Mouse (Mus musculus): ENCODE measurements around the gene Pla2g3.

Gene Pla2g3

DNA sequence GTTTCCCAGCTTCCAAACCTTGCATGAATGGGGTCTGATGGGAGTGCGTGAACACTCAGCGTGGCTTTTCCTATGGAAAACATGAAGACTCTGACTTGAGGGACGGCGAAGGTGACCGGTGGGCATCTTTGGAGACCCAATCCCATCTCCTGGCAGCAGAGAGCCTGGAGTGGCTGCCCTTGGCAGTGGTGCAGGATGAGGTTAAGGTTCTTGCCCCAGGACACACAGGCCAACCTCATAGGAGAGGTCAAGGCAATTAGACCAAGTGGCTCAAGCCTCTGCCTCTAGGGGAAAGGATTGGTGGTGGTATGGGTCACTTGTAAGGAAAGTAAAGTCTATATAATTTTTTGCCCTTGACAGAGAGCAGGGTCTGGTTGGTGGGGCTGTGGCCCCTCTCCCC, 48.0 kb downstream of the Pla2g3 start:
- in situ Hi-C loops (cut with MboI, MseI) = no loop called here

DNA sequence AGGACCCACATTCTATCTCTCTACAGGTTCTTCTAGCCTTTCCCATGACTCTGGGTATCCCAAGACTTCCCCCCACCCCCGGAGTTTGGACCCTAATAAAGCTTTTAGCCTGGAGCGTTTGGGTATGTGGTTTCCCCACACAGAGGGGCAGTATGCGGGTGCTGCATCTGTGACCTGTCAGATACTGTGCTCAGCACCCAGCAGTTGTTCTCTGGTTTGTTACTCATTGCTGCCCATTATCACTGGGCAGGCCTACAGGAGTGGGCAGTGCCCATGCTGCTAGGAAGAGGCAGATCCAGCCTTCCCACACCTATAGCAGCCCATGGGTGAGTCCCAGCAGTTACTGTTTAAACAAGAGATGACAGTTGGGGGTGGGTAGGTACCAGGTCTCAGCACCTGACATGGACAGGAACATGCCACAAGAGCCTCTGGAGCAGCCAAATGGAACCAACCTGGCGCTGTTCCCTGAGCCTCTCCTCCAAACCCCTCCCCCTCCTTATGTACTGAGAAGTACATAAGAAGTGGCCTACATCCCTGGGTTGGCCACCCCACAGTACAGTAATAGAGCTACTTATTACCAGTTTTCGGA, 48.8 kb downstream of the Pla2g3 start:
- in situ Hi-C loops (cut with MboI, MseI) = no loop called here

DNA sequence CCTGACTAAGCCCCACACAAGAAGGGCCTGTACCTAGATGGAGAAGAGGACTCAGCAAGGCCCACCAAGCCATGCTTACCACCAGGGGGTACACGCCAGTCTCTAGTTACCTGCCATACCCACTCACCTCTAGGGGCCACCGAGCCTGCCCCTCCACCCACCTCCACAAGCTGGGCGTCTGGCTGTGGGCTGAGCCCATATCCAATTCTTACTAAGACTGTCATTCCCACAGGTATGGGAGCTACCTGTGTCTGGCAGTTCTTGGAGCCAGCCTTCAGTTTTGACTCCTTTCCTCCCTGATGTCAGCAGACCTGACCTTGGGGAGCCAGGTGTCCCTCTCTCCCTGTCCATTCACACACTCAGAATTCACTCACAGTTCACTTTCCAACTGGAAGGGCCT, 49.6 kb downstream of the Pla2g3 start:
- in situ Hi-C loops (cut with MboI, MseI) = no loop called here

DNA sequence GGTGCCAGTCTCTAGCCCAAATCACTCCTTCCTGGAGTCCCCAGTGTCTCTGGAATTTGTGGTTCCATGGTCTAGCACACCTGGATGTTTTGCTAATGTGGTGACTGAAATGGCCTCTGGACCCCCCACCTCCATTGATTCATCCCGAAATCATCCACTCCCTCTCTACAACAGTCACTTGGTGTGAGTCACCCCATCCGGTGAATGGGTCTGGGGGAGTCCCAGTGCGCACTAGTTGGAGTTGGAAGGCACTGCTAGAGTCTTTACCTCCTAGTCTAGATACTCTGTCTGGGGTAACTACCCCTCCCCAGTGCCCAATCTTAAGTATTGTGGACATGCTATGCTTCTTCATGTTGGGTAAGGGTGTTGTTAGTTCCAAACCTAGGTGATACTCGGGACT, 50.3 kb downstream of the Pla2g3 start:
- in situ Hi-C loops (cut with MboI, MseI) = no loop called here

DNA sequence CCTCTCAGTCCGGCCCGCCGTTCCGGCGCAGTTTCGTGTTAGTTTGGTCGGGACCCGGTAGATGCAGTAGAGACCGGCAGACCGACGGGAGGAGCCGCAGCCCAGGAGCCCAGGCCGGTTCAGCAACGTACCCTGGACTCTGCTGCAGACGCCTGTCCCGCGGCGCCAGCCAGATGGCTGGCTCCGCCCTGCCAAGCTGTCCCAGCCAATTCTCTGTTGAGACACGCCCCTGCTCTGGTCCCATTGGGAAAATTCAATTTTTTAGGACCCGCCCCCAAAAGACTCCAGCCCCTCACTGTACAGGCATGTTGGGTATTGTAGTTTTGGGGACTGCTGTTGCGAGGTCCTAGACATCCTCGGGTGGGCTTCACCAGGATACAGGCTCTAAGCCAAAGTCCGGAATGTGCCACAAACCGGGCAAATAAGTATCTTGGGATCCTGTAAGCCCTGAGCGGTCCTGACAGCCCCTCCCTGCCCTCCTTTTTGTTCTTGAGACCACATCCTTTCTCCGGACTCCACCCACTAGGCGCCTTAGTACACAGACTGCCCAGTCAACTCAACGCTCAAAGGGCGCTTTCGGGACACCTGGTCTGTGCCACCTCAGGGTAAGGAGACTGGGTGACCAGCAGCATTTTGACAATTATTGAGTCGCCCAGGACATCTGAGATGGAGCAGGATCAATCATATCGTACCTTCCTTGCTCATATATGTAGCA, 51.2 kb downstream of the Pla2g3 start:
- in situ Hi-C loops (cut with MboI, MseI) = no loop called here

DNA sequence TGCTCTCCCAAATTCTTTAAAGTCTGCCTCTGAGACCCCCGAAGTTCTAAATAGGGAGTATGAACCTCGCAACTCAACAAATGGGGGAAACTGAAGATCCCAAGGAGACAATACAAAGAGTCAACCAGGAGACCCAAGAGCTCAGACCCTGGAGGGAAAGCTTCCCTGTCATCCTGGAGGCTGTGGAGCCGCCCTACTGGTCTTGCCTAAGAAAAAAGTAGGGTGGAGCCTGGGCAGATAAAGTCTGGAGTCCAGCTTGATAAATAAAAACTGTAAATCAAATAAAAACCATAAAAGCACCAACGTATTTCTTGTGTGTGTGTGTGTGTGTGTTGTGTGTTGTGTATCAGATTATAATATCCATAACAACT, 51.7 kb downstream of the Pla2g3 start:
- in situ Hi-C loops (cut with MboI, MseI) = no loop called here

DNA sequence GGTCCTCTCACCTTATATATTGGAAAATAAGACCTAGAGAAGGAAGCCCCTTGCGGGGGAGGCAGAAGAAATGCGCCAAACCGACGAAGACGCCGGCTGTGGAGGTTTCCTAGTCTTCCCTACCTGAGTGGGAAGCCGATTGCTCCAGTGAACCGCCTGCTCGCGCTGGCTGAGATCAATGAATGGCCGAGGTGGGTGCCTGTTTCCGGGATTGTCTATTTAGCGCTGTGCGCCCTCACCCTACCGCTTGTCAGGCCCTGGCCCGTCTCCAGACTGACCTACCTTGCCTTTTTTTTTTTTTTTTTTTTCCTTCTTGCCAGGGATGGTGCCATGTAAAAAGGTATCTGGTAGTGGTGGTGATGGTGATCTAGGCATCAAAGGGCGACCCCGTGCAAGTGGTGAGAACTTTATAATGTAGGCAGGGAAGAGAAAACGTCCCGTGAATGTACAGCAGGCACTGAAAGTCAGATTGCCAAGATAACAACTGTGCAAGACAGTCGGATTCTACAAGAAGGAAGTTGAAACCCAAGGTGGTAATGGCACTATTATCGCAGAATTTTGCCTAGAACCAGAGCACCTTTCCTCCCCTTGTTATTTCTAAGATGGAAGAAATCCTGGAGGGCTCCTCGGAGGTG, 52.5 kb downstream of the Pla2g3 start, which contains the start of gene Smtn:
TSS of gene Smtn (minus strand) at position 162 of the 635 bp plus-strand sequence.
- in situ Hi-C loops (cut with MboI, MseI) = no loop called here

DNA sequence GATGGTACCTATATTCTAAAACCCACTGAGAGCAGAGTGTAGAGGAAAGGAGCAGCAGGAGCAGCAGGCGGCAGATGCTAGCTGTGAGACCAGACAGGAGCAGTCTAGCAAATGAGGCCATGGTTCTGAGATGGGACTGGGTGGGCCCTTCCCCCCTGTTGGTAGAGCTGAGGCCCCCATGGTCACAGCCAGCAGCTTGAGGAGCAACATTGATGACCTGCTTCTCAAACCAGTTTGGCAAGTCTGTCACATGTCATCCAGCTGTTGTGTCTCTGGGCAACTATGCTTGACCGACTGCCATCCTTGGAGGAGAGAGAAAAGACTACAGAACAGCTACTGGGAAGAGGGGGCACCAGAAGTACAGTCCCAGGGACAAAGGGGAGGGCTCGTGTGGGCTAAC, 53.8 kb downstream of the Pla2g3 start:
- in situ Hi-C loops (cut with MboI, MseI) = no loop called here

DNA sequence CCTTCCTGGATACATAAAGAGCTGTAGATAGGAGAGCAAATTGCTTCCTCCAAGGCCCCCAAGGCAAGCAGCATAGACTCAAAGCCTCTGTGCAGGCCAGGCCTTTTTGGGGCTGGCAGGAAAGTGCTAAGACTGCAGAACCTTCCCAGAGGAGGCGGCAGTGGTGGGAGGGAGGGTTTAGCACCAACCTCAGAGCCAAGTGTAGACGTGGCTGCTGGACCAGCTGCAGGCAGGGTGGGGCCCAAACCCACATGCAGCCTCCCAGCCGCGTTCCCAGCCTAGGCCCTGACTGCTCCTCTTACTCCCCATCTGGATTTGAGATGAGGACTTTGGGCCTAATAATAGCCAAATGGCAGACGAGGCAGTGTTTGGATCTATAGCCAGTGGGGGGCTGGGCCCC, 54.9 kb downstream of the Pla2g3 start:
- in situ Hi-C loops (cut with MboI, MseI) = no loop called here

DNA sequence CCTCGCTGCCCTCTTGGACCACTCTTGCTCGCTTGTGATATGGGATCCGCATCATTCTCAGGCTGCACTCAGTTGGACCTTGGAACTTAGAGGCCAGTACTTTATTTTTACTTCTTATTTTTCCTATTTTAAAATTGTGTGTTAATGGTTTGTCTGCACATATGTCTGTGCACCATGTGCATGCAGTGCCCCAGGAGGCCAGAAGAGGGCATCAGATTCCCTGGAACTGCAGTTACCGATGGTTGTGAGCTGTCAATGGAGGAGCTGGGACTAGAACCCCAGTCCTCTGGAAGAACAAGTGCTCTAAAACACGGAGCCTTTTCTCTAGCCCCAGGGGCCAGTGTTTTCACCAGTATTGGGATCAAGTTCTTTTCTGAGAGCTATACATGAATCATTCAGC, 56.3 kb downstream of the Pla2g3 start:
- in situ Hi-C loops (cut with MboI, MseI) = no loop called here

DNA sequence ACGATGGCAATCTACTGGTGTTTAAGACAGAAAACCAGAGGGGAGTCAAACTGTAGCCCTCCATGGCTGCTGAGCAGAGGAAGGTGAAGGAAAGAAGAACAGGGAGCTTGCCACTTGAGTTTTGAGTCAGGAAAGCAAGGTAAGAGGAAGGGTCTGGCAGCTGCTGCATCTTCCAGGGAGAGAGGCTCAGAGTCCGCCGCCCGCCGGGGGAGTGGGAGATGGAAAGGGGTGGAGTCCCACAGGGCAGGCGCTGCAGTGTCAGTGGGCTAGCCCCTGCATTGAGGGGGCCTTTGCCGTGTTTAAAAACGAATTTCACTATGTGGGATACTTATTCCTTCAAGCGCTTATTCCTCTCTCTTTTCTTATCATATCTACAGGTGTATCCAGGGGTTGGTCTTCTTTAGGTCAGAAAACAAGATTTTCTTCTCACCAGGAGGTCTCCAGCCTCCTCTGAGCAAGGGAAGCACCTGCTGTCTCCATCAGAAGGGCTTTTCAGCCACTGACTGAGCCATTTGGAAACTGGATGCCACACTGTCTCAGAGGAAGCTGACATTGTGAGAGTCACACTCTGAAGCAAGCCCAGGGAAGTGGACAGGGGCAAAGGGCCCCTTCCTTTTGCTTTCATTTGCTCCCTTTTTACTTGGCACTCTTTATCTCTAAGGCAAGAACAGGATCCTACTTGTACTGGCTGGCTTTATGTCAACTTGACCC, 57.6 kb downstream of the Pla2g3 start:
- in situ Hi-C loops (cut with MboI, MseI) = no loop called here

DNA sequence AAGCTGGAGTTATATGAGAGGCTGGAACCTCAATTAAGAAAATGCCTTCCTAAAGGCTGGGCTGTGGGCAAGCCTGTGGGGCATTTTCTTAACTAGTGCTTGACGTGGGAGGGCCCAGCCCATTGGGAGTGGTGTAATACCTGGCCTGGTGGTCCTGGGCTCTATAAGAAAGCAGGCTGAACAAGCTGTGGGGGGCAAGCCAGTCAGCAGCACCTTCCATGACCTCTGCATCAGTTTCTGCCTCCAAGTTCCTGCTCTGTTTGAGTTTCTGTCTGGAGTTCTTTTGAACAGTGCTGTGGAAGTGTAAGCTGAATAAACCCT, 58.1 kb downstream of the Pla2g3 start:
- in situ Hi-C loops (cut with MboI, MseI) = no loop called here

DNA sequence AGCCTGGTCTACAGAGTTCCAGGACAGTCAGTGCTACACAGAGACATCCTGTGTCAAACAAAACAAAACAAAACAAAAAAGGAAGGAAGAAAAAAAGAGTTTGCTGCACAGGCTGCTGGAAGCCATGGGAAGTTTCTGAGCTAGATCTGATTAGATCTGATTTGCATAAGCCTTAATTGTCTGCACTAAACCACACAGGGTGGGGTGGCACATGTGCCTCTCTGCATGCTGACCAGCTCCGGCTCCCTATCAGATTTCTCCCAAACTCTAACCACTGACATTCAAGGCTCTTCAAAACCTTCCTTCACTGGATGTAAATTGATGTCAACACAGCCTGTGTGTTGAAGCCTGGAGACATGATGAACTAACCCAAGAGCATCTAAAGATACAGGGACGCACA, 59.0 kb downstream of the Pla2g3 start:
- in situ Hi-C loops (cut with MboI, MseI) = no loop called here

DNA sequence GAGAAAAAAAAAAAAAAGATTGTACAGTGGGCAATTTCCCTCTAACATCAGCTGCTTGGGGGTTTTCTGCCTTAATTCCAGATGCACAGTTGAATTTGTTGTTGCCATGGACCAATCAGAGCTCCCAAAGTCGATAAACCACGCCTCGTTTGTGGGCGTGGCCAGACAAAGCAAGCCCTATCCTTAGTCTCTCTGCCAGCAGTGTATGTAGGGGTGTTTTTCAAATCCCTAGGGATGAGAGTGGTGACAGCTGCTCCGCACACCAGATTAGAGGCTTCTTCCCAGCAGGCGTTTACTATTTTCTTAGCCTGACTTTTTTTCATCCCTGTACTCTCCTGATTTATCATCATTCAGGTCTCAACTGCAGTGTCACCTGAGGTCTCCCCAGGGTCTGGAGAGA, 59.9 kb downstream of the Pla2g3 start:
- in situ Hi-C loops (cut with MboI, MseI) = no loop called here

DNA sequence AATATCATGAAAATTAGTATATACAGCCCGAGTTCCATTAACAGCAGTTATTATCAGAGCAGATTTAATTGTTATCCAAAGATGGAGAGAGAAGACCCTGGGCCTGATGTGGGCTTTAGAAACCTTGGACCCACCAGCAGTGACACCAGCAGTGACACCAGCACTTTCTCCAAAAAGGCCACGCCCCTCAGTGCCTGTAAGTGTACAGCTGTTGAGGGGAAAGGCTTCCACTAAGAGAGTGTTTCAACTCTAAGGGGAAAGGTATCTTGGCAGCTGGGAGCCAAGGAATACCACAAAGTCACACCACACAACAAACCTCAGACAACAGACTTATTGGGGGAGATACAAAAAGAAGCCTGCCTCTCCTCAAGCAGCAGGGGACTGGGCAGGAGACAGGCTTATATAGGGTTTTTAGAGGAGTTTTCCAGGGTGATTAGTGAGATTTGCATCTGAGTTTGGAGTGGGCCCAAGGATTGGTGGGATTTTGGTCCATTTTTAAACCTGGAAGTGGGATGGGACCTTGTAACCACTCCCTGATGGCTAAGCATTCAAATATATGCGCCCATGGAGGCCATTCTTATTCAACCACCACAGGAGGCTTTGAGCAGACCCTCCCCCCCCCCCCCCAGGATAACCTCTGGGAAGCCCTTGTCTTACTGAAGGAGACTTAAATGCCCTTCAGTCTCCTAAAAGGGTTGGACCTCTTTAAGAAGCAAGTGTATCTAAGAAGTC, 60.6 kb downstream of the Pla2g3 start:
- in situ Hi-C loops (cut with MboI, MseI) = no loop called here

Data from T-helper 1 cell (primary cell).